ENCODE assay signal across 11 mouse cellular contexts in the genomic region with DNA sequence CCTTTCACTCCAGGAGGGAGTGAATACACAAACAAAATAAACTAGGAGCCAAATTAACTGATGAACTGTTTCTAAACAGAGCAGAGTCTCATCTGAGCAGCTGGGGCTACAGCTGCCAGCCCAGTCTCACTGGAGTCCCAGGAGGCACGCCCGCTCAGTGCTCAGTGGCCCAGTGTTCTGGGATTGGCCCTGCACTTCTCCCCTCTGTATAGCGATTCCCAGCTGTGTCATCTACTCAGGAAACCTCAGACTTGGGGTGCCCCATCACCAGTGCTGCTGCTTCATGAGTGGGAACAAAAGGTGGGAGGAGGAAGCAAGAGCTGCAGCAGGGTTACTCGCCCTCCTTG. TPM values are rescaled to one million over a fixed set of nuclear protein-coding genes. Genes with fewer than 3 reads are reported as not detected.
A peak's percentile ranks its signal among the peaks of the same experiment; 100 is the strongest.
DNase-seq lines count a peak whose midpoint lies in the region; ATAC-seq and TF ChIP-seq lines count a peak whose summit lies in the region.
"Had no signal": no experiment of that assay in that cellular context is flagged by ENCODE, and none has a peak within 500 bp of the region (broad histone marks: within the 10 kb centered on the region; RNA-seq: fewer than 3 reads in every experiment).

No protein-coding gene starts in this region.

- H3K27me3 ChIP-seq in midbrain, embryonic 12.5 days, result no peaks in the 10 kb centered on the region
- H3K27me3 ChIP-seq in midbrain, embryonic 14.5 days (ENCODE audit: control insufficient read depth, insufficient read depth, low read length), result no peaks in the 10 kb centered on the region
- no peaks in the 10 kb centered on the region for H3K27me3 ChIP-seq in limb, embryonic 13.5 days
- no peaks in the 10 kb centered on the region for H3K27me3 ChIP-seq in stomach, postnatal 0 days (ENCODE audit: control insufficient read depth, insufficient read depth, low read length)

- intact Hi-C loops in gastrocnemius, postnatal 14 days (cut with DNase I; ENCODE audit: low total_unique reads), result no loop called here

- H3K9ac ChIP-seq in midbrain, embryonic 12.5 days (replicated peaks), result no peak overlapping the region
- H3K9ac ChIP-seq in midbrain, embryonic 14.5 days (replicated peaks; ENCODE audit: low read length), result no peak overlapping the region
- H3K9ac ChIP-seq in limb, embryonic 13.5 days, result 0 out of 2 replicates have a peak overlapping the region, but pooled peaks have one; percentile 0
- no peak overlapping the region for H3K9ac ChIP-seq in stomach, postnatal 0 days (ENCODE audit: low read length)

- no peak for ATAC-seq in midbrain, embryonic 12.5 days (ENCODE audit: low FRiP score, low read depth)
- no peak for ATAC-seq in midbrain, embryonic 14.5 days (ENCODE audit: low FRiP score, low TSS enrichment)
- ATAC-seq in limb, embryonic 13.5 days (ENCODE audit: low FRiP score, low read depth), result no peak
- ATAC-seq in stomach, postnatal 0 days (ENCODE audit: low FRiP score, low TSS enrichment), result no peak

- peaks cover 19% of the 10 kb centered on the region for H3K4me1 ChIP-seq in midbrain, embryonic 12.5 days
- no peaks in the 10 kb centered on the region for H3K4me1 ChIP-seq in midbrain, embryonic 14.5 days (ENCODE audit: control insufficient read depth, insufficient read depth, low read length)
- peaks cover 40% of the 10 kb centered on the region for H3K4me1 ChIP-seq in limb, embryonic 13.5 days
- H3K4me1 ChIP-seq in stomach, postnatal 0 days (replicated peaks; ENCODE audit: control insufficient read depth, insufficient read depth), result no peaks in the 10 kb centered on the region

- H3K9me3 ChIP-seq in midbrain, embryonic 12.5 days, result no peaks in the 10 kb centered on the region
- H3K9me3 ChIP-seq in midbrain, embryonic 14.5 days (ENCODE audit: control insufficient read depth, low read length), result no peaks in the 10 kb centered on the region
- no peaks in the 10 kb centered on the region for H3K9me3 ChIP-seq in limb, embryonic 13.5 days
- no peaks in the 10 kb centered on the region for H3K9me3 ChIP-seq in stomach, postnatal 0 days (ENCODE audit: control insufficient read depth, low read length)
- H3K9me3 ChIP-seq: heart, embryonic 10.5 days had no signal

- no peak overlapping the region for H3K4me2 ChIP-seq in midbrain, embryonic 12.5 days (replicated peaks)
- no peak overlapping the region for H3K4me2 ChIP-seq in midbrain, embryonic 14.5 days (ENCODE audit: low read length)
- H3K4me2 ChIP-seq in limb, embryonic 13.5 days (replicated peaks), result no peak overlapping the region
- H3K4me2 ChIP-seq in stomach, postnatal 0 days (replicated peaks; ENCODE audit: low read depth), result no peak overlapping the region

- no peak for TF ChIP-seq EP300 in stomach, postnatal 0 days (optimal IDR thresholded peaks at IDR 0.05)

- whole genome bisulfite sequencing in midbrain, embryonic 12.5 days, result 69% methylated on average over 4 of the region's 4 CpGs
- 72% methylated on average over 4 of the region's 4 CpGs for WGBS in midbrain, embryonic 14.5 days
- 72% methylated on average over 4 of the region's 4 CpGs for WGBS in limb, embryonic 13.5 days
- 66% methylated on average over 4 of the region's 4 CpGs for WGBS in stomach, postnatal 0 days

- no peak overlapping the region for H3K4me3 ChIP-seq in midbrain, embryonic 12.5 days
- H3K4me3 ChIP-seq in midbrain, embryonic 14.5 days (replicated peaks; ENCODE audit: low read depth, low read length), result no peak overlapping the region
- no peak overlapping the region for H3K4me3 ChIP-seq in limb, embryonic 13.5 days
- no peak overlapping the region for H3K4me3 ChIP-seq in stomach, postnatal 0 days (ENCODE audit: low read depth, low read length)
- H3K4me3 ChIP-seq: erythroblast, embryonic 14.5 days; heart, embryonic 10.5 days had no signal

- H3K36me3 ChIP-seq in midbrain, embryonic 12.5 days, result peaks cover 40% of the 10 kb centered on the region
- H3K36me3 ChIP-seq in midbrain, embryonic 14.5 days (ENCODE audit: control insufficient read depth, insufficient read depth, low read length), result peaks cover 24% of the 10 kb centered on the region
- peaks cover 31% of the 10 kb centered on the region for H3K36me3 ChIP-seq in limb, embryonic 13.5 days
- H3K36me3 ChIP-seq in stomach, postnatal 0 days (ENCODE audit: control insufficient read depth, insufficient read depth, low read length), result peaks cover 9% of the 10 kb centered on the region

- H3K27ac ChIP-seq in midbrain, embryonic 12.5 days (replicated peaks), result peak overlapping the region; percentile 58; the same call in 1 of the 2 replicates
- no peak overlapping the region for H3K27ac ChIP-seq in midbrain, embryonic 14.5 days (replicated peaks; ENCODE audit: low read depth, low read length)
- no peak overlapping the region for H3K27ac ChIP-seq in limb, embryonic 13.5 days
- H3K27ac ChIP-seq in stomach, postnatal 0 days (replicated peaks), result peak overlapping the region; percentile 35; the same call in 1 of the 2 replicates
- H3K27ac ChIP-seq: heart, embryonic 10.5 days had no signal

- peak; percentile 36 for DNase-seq in gastrocnemius, postnatal 14 days
- no peak for DNase-seq in gastrocnemius, postnatal 10 days
- no peak for DNase-seq in midbrain, embryonic 14.5 days
- no peak for DNase-seq in stomach, postnatal 0 days (ENCODE audit: low spot score)
- no peak for DNase-seq in layer of hippocampus, adult 18-20 months (ENCODE audit: low spot score in 2 of 2)
- no peak for DNase-seq in right cerebral cortex, postnatal 10 days (ENCODE audit: low spot score in 2 of 2)

- TF ChIP-seq CTCF in stomach, postnatal 0 days (IDR thresholded peaks at IDR 0.05; ENCODE audit: low read depth), result no peak

RNA-seq across cellular contexts. Expression of gene Glod4, which starts 10.4 kb away (rescaled TPM):
- 10 to 100 TPM; 25.2 to 28.0 TPM for total RNA-seq in gastrocnemius, postnatal 14 days (2021)
- total RNA-seq in gastrocnemius, postnatal 10 days (2021), result 10 to 100 TPM; 34.3 to 46.2 TPM
- 113 and 116 TPM in 2 replicates for polyA plus RNA-seq in midbrain, embryonic 12.5 days (2016; fragmentation: Nextera tagmentation; extraction: Ambion mirVana)
- polyA plus RNA-seq in midbrain, embryonic 14.5 days (2014; fragmentation: Nextera tagmentation; extraction: Ambion mirVana), result 114 and 141 TPM in 2 replicates
- 129 and 135 TPM in 2 replicates for polyA plus RNA-seq in limb, embryonic 13.5 days (2015; fragmentation: Nextera tagmentation; extraction: Ambion mirVana)
- 92.9 and 99.9 TPM in 2 replicates for polyA plus RNA-seq in stomach, postnatal 0 days (2015; fragmentation: Nextera tagmentation; extraction: Ambion mirVana)
- total RNA-seq in layer of hippocampus, adult 18-20 months (2021), result 10 to 100 TPM; 54.2 to 54.3 TPM

RNA-seq across cellular contexts. Expression of gene Mrm3, which starts 10.4 kb away (rescaled TPM):
- total RNA-seq in gastrocnemius, postnatal 14 days (2021), result 10 to 100 TPM; 13.4 to 14.4 TPM
- total RNA-seq in gastrocnemius, postnatal 10 days (2021), result 10 to 100 TPM; 12.8 to 13.2 TPM
- 16.4 and 17.7 TPM in 2 replicates for polyA plus RNA-seq in midbrain, embryonic 12.5 days (2016; fragmentation: Nextera tagmentation; extraction: Ambion mirVana)
- polyA plus RNA-seq in midbrain, embryonic 14.5 days (2014; fragmentation: Nextera tagmentation; extraction: Ambion mirVana), result 21.0 and 22.7 TPM in 2 replicates
- polyA plus RNA-seq in limb, embryonic 13.5 days (2015; fragmentation: Nextera tagmentation; extraction: Ambion mirVana), result 26.2 and 26.8 TPM in 2 replicates
- 13.4 and 14.7 TPM in 2 replicates for polyA plus RNA-seq in stomach, postnatal 0 days (2015; fragmentation: Nextera tagmentation; extraction: Ambion mirVana)
- total RNA-seq in layer of hippocampus, adult 18-20 months (2021), result 10 to 100 TPM; 17.6 to 17.7 TPM

RNA-seq across cellular contexts. Expression of gene Gemin4, which starts 36.4 kb away (rescaled TPM):
- total RNA-seq in gastrocnemius, postnatal 14 days (2021), result 1 to 10 TPM; 1.9 to 2.9 TPM
- 1 to 10 TPM; 3.0 to 5.0 TPM for total RNA-seq in gastrocnemius, postnatal 10 days (2021)
- polyA plus RNA-seq in midbrain, embryonic 12.5 days (2016; fragmentation: Nextera tagmentation; extraction: Ambion mirVana), result 26.2 and 33.1 TPM in 2 replicates
- 13.4 and 20.0 TPM in 2 replicates for polyA plus RNA-seq in midbrain, embryonic 14.5 days (2014; fragmentation: Nextera tagmentation; extraction: Ambion mirVana)
- polyA plus RNA-seq in limb, embryonic 13.5 days (2015; fragmentation: Nextera tagmentation; extraction: Ambion mirVana), result 31.6 and 35.2 TPM in 2 replicates
- polyA plus RNA-seq in stomach, postnatal 0 days (2015; fragmentation: Nextera tagmentation; extraction: Ambion mirVana), result 18.5 and 21.9 TPM in 2 replicates
- 1 to 10 TPM; 7.5 to 8.7 TPM for total RNA-seq in layer of hippocampus, adult 18-20 months (2021)

RNA-seq across cellular contexts. Expression of gene Dbil5, which starts 36.5 kb away (rescaled TPM):
- total RNA-seq in gastrocnemius, postnatal 14 days (2021), result under 1 TPM in 1 of 2 experiments, not detected in 1; 0.42 TPM
- total RNA-seq in gastrocnemius, postnatal 10 days (2021), result not detected
- polyA plus RNA-seq in midbrain, embryonic 12.5 days (2016; fragmentation: Nextera tagmentation; extraction: Ambion mirVana), result 0.88 TPM in 1 of 2 replicates, not detected in the other
- polyA plus RNA-seq in midbrain, embryonic 14.5 days (2014; fragmentation: Nextera tagmentation; extraction: Ambion mirVana), result 1.1 TPM in 1 of 2 replicates, not detected in the other
- polyA plus RNA-seq in limb, embryonic 13.5 days (2015; fragmentation: Nextera tagmentation; extraction: Ambion mirVana), result 0.64 and 1.1 TPM in 2 replicates
- polyA plus RNA-seq in stomach, postnatal 0 days (2015; fragmentation: Nextera tagmentation; extraction: Ambion mirVana), result 4.0 and 4.7 TPM in 2 replicates
- 1 to 10 TPM in 1 of 2 experiments, not detected in 1; 1.0 TPM for total RNA-seq in layer of hippocampus, adult 18-20 months (2021)
- polyA plus RNA-seq: erythroblast, embryonic 14.5 days; limb, embryonic 11.5 days had no signal

Comparison
In these comparisons a context has a peak if more than half of its experiments do, and no peak if none do; other contexts are left out.
1. H3K27ac ChIP-seq: peak in midbrain, embryonic 12.5 days (single experiment) and stomach, postnatal 0 days (single experiment); none in midbrain, embryonic 14.5 days (single experiment) and limb, embryonic 13.5 days (single experiment).